Mouse (Mus musculus) liver, adult (tissue): ENCODE results near the gene Zfp850.

Experiments
- GATA4 ChIP-seq: IDR thresholded peaks from 2 replicates; pipeline ENCODE4 v1.6.1; 2014; ENCODE audit warnings: mild to moderate bottlenecking, low read length; ENCODE audit not compliant: insufficient replicate concordance

Gene Zfp850

DNA sequence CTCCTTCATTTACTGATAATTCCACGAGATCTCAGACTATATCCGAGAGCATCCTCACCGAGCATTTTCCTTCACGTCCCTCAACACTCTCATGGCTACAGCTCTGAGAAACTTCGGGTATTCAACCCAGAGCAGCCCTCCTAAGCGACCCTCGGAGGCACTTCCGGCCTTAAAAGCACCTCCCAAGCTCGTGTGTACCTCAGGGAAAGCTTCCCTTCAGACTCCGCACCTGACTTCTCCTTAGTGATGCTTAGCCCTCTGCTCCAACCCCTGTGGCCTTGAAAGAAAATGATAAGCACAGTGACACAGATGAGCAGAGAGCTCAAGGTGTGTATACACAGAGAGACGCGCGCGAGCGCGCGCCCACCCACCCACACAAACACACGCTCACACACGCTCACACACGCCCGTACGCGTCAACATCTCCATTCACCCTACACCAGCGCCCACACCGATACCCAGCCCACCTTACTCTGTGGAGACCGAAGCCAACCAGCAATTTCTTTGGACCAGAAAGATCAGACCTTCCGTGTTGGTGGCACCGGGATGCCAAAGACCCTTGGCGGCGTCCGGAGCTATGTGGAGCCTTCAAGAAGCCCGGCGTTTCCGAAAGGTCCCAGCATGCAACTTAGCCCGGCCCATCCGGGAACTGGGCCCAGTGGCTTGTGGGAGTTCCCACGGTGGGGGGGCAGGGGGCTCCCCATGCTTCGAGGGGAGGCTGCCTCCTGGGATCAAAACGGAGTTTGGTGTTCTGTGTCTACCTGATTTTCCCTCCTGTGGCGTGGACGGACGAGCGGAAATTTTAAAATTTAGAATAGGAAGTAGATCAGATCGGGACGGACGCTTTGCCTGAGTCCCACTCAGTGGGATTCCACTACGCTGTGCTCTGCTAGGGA lies at the start of gene Zfp850:
Gene Zfp850 (minus strand): TSS at position 567 of the 896 bp plus-strand sequence.
- no peak for TF ChIP-seq GATA4

DNA sequence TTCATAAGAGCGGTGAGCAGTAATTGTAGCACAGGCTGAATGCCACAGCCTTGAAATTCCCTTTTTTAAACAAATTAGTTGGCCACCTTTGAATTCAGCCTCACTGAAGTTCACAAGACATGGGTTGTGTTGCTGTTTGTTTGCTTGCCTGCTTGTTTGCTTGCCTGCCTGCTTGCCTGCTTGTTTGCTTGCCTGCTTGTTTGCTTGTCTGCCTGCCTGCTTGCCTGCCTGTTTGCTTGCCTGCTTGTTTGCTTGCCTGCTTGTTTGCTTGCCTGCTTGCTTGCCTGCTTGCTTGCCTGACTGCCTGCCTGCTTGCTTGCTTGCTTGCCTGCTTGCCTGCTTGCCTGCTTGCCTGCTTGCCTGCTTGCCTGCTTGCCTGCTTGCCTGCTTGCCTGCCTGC lies 46.1 kb upstream of the Zfp850 start:
- no peak for TF ChIP-seq GATA4

GRCm38 (mm10) chr7:28053046-28053930 lies 39.4 kb upstream of the Zfp850 start:
- no peak; the same call in 1 of the 2 replicates for TF ChIP-seq GATA4

DNA sequence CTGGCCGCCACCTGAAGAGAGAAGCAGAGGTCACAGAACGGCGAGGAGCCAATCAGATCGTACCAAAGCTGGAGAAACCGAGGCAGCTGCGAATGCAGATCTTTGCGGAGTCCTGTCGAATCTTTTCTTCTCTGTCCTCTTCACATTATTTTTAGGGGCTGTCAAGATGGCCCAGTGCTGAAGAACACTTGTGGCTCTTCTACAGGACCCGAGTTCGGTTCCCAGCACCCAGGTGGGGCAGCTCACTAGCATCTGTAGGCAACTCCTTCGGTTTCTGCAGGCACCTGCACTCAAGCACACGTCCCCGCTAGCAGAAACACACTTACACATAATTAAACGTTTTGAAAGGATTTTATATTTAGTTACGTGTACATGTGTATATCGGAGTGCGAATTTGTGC lies 36.7 kb upstream of the Zfp850 start:
- TF ChIP-seq GATA4: no peak

DNA sequence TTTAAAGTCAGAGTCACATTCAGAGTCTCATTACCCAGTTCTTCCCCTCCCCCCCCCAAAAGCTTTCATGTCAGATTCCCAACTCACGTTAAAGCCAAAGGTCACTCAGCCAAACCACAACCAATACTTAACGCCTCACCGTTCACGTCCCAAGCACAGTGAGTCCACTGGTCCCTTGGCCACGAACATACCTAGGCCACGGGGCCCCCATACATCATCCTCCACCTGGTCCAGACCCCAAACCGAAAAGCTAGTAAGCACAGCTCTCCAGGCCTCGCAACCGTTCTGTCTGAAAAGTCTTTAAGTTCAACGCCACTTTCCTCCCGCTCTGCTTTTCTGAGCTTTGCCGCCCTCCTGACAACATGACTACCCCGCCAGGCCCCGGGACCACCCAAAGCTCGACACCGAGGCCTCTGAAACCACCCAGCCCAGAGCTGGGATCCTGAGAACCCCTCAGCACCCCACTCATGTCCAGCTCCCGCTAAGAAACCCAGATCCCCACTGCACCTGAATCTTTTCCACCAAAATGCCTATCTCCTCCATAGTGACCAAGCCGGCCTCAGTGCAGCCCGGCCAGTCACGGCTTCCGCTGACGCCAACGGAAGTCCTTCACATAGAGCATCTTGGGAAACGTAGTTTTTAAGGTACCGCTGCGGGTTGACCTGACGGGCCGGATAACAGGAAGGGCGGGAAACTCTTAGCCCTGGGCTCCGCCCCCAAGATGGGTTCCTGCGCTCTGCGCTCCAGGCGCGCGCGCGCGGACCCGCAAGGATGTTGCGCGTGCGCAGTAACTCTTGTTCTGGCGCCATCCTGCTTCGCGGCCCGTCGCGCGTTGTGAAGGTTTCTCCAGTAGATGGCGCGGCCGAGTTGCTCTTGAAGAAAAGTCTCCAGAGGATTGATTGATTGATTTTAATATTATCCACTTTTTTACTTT lies 35.8 kb upstream of the Zfp850 start, which contains the start of gene Psmc4:
Gene Psmc4 (minus strand): TSS at position 626 of the 934 bp plus-strand sequence.
- TF ChIP-seq GATA4: peak; percentile 73; the same call in 1 of the 2 replicates

GRCm38 (mm10) chr7:28044524-28044923 lies 30.6 kb upstream of the Zfp850 start:
- no peak for TF ChIP-seq GATA4

DNA sequence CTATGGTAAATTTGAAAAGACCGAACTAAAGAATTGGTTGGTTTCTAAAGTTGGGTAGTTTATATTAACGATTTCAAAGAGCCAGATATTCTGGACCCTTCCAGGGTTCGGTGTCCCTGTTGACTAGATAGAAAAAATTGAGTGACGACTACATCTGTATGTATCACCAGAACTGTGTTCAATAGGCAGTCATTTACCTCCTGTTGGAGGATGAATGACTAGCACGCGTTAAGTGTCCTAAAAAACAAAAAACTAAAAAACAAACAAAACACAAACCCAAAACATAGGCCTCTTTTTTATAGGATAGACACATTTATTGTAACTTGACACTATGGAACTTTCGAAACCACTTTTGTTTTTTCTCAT lies 513 bp upstream of the Zfp850 start:
- no peak for TF ChIP-seq GATA4

- TF ChIP-seq GATA4: no peak
Observed at GRCm38 (mm10) chr7:28010271-28010670, 3.6 kb downstream of the Zfp850 start.

GRCm38 (mm10) chr7:27982197-27982596 lies 31.7 kb downstream of the Zfp850 start:
- no peak for TF ChIP-seq GATA4

GRCm38 (mm10) chr7:27978683-27979528 lies 35.0 kb downstream of the Zfp850 start, which contains the start of gene Zfp780b:
TSS of gene Zfp780b (minus strand) at chr7:27979171.
- TF ChIP-seq GATA4: no peak
